In genomic region chr17:30388391-30388790, GRCm38 (mm10) we compare ENCODE assay signal across 20 mouse cellular contexts.
DNase-seq lines count a peak whose midpoint lies in the region; ATAC-seq lines count a peak whose summit lies in the region.
"Had no signal": no experiment of that assay in that cellular context is flagged by ENCODE, and none has a peak within 500 bp of the region (broad histone marks: within the 10 kb centered on the region; RNA-seq: fewer than 3 reads in every experiment).

No protein-coding gene starts in this region.

- 0 out of 2 replicates have a peak, but pooled peaks have one; percentile 10 for ATAC-seq in forebrain, embryonic 16.5 days
- no peak for ATAC-seq in hindbrain, embryonic 15.5 days (ENCODE audit: low FRiP score, low read depth)
- ATAC-seq in hindbrain, embryonic 11.5 days (ENCODE audit: low FRiP score): no peak
- ATAC-seq in midbrain, embryonic 14.5 days (ENCODE audit: low FRiP score, low TSS enrichment): no peak
- no peak for ATAC-seq in neural tube, embryonic 15.5 days (ENCODE audit: low FRiP score)
- ATAC-seq: CD4-positive, CD25-positive, alpha-beta regulatory T cell, adult 4 months; intestine, postnatal 0 days had no signal

- H3K27me3 ChIP-seq in forebrain, embryonic 16.5 days (replicated peaks; ENCODE audit: control insufficient read depth, insufficient read depth, low read length): no peaks in the 10 kb centered on the region
- H3K27me3 ChIP-seq in forebrain, embryonic 10.5 days (ENCODE audit: poor library complexity, severe bottlenecking): peaks cover 5% of the 10 kb centered on the region; the same call in 1 of the 2 replicates
- H3K27me3 ChIP-seq in hindbrain, embryonic 15.5 days: no peaks in the 10 kb centered on the region
- no peaks in the 10 kb centered on the region for H3K27me3 ChIP-seq in hindbrain, embryonic 11.5 days (ENCODE audit: control insufficient read depth, insufficient read depth, low read length)
- H3K27me3 ChIP-seq in midbrain, embryonic 14.5 days (ENCODE audit: control insufficient read depth, insufficient read depth, low read length): no peaks in the 10 kb centered on the region
- H3K27me3 ChIP-seq in midbrain, embryonic 10.5 days (ENCODE audit: low read depth, poor library complexity, severe bottlenecking): no peaks in the 10 kb centered on the region
- no peaks in the 10 kb centered on the region for H3K27me3 ChIP-seq in neural tube, embryonic 15.5 days (replicated peaks)
- H3K27me3 ChIP-seq: embryonic facial prominence, embryonic 13.5 days; limb, embryonic 12.5 days; liver, embryonic 15.5 days had no signal

- H3K36me3 ChIP-seq in forebrain, embryonic 16.5 days (ENCODE audit: control insufficient read depth, insufficient read depth): no peaks in the 10 kb centered on the region
- H3K36me3 ChIP-seq in forebrain, embryonic 10.5 days (replicated peaks): no peaks in the 10 kb centered on the region
- H3K36me3 ChIP-seq in hindbrain, embryonic 15.5 days: no peaks in the 10 kb centered on the region
- H3K36me3 ChIP-seq in hindbrain, embryonic 11.5 days (ENCODE audit: control insufficient read depth, insufficient read depth, low read length): no peaks in the 10 kb centered on the region
- H3K36me3 ChIP-seq in midbrain, embryonic 14.5 days (ENCODE audit: control insufficient read depth, insufficient read depth, low read length): no peaks in the 10 kb centered on the region
- no peaks in the 10 kb centered on the region for H3K36me3 ChIP-seq in midbrain, embryonic 10.5 days
- H3K36me3 ChIP-seq in neural tube, embryonic 15.5 days: no peaks in the 10 kb centered on the region
- H3K36me3 ChIP-seq: embryonic facial prominence, embryonic 13.5 days; limb, embryonic 12.5 days; liver, embryonic 15.5 days had no signal

- peaks cover 23% of the 10 kb centered on the region for H3K4me1 ChIP-seq in forebrain, embryonic 16.5 days (replicated peaks; ENCODE audit: control insufficient read depth, insufficient read depth, low read length)
- no peaks in the 10 kb centered on the region for H3K4me1 ChIP-seq in forebrain, embryonic 10.5 days
- peaks cover 18% of the 10 kb centered on the region for H3K4me1 ChIP-seq in hindbrain, embryonic 15.5 days (replicated peaks)
- no peaks in the 10 kb centered on the region for H3K4me1 ChIP-seq in hindbrain, embryonic 11.5 days (replicated peaks; ENCODE audit: control insufficient read depth, insufficient read depth, low read length)
- H3K4me1 ChIP-seq in midbrain, embryonic 14.5 days (ENCODE audit: control insufficient read depth, insufficient read depth, low read length): peaks cover 6% of the 10 kb centered on the region
- H3K4me1 ChIP-seq in midbrain, embryonic 10.5 days: no peaks in the 10 kb centered on the region
- peaks cover 26% of the 10 kb centered on the region for H3K4me1 ChIP-seq in neural tube, embryonic 15.5 days
- H3K4me1 ChIP-seq: embryonic facial prominence, embryonic 13.5 days; liver, embryonic 15.5 days had no signal

- H3K9ac ChIP-seq in forebrain, embryonic 16.5 days (replicated peaks; ENCODE audit: low read depth, low read length): no peak overlapping the region
- H3K9ac ChIP-seq in hindbrain, embryonic 15.5 days: no peak overlapping the region
- no peak overlapping the region for H3K9ac ChIP-seq in hindbrain, embryonic 11.5 days (ENCODE audit: low read depth, low read length)
- H3K9ac ChIP-seq in midbrain, embryonic 14.5 days (replicated peaks; ENCODE audit: low read length): no peak overlapping the region
- H3K9ac ChIP-seq in neural tube, embryonic 15.5 days (replicated peaks): no peak overlapping the region
- H3K9ac ChIP-seq: embryonic facial prominence, embryonic 13.5 days; limb, embryonic 12.5 days; liver, embryonic 15.5 days; lung, embryonic 14.5 days had no signal

- no peak overlapping the region for H3K4me3 ChIP-seq in forebrain, embryonic 16.5 days (replicated peaks; ENCODE audit: low read length)
- H3K4me3 ChIP-seq in forebrain, embryonic 10.5 days: no peak overlapping the region
- no peak overlapping the region for H3K4me3 ChIP-seq in hindbrain, embryonic 15.5 days
- no peak overlapping the region for H3K4me3 ChIP-seq in hindbrain, embryonic 11.5 days (ENCODE audit: low read depth, low read length)
- no peak overlapping the region for H3K4me3 ChIP-seq in midbrain, embryonic 14.5 days (replicated peaks; ENCODE audit: low read depth, low read length)
- H3K4me3 ChIP-seq in midbrain, embryonic 10.5 days: no peak overlapping the region
- no peak overlapping the region for H3K4me3 ChIP-seq in neural tube, embryonic 15.5 days (replicated peaks)
- H3K4me3 ChIP-seq: embryonic facial prominence, embryonic 13.5 days; limb, embryonic 12.5 days; liver, embryonic 15.5 days had no signal

- peak overlapping the region; percentile 79 for H3K27ac ChIP-seq in forebrain, embryonic 16.5 days (ENCODE audit: low read length)
- H3K27ac ChIP-seq in forebrain, embryonic 10.5 days: no peak overlapping the region
- peak overlapping the region; percentile 36; the same call in 1 of the 2 replicates for H3K27ac ChIP-seq in hindbrain, embryonic 15.5 days (replicated peaks)
- no peak overlapping the region for H3K27ac ChIP-seq in hindbrain, embryonic 11.5 days (ENCODE audit: low read depth, low read length)
- H3K27ac ChIP-seq in midbrain, embryonic 14.5 days (replicated peaks; ENCODE audit: low read depth, low read length): peak overlapping the region; percentile 55
- no peak overlapping the region for H3K27ac ChIP-seq in midbrain, embryonic 10.5 days (replicated peaks)
- H3K27ac ChIP-seq in neural tube, embryonic 15.5 days (replicated peaks): peak overlapping the region; percentile 51; the same call in 1 of the 2 replicates
- H3K27ac ChIP-seq: embryonic facial prominence, embryonic 13.5 days; limb, embryonic 12.5 days; liver, embryonic 15.5 days; stomach, postnatal 0 days had no signal

- WGBS in forebrain, embryonic 16.5 days: 54% methylated on average over 3 of the region's 3 CpGs
- 90% methylated on average over 3 of the region's 3 CpGs for WGBS in forebrain, embryonic 10.5 days
- 58% methylated on average over 3 of the region's 3 CpGs for WGBS in hindbrain, embryonic 15.5 days
- 87% methylated on average over 3 of the region's 3 CpGs for WGBS in hindbrain, embryonic 11.5 days
- WGBS in midbrain, embryonic 14.5 days: 69% methylated on average over 3 of the region's 3 CpGs
- 91% methylated on average over 3 of the region's 3 CpGs for WGBS in midbrain, embryonic 10.5 days
- 55% methylated on average over 3 of the region's 3 CpGs for WGBS in neural tube, embryonic 15.5 days

- H3K4me2 ChIP-seq in forebrain, embryonic 16.5 days (ENCODE audit: low read length): no peak overlapping the region
- H3K4me2 ChIP-seq in hindbrain, embryonic 15.5 days: no peak overlapping the region
- H3K4me2 ChIP-seq in hindbrain, embryonic 11.5 days (replicated peaks; ENCODE audit: low read depth, low read length): no peak overlapping the region
- H3K4me2 ChIP-seq in midbrain, embryonic 14.5 days (ENCODE audit: low read length): no peak overlapping the region
- H3K4me2 ChIP-seq in neural tube, embryonic 15.5 days: no peak overlapping the region
- H3K4me2 ChIP-seq: embryonic facial prominence, embryonic 13.5 days; limb, embryonic 12.5 days; liver, embryonic 15.5 days; lung, embryonic 14.5 days had no signal

- H3K9me3 ChIP-seq in forebrain, embryonic 16.5 days (ENCODE audit: control insufficient read depth, low read length): no peaks in the 10 kb centered on the region
- H3K9me3 ChIP-seq in forebrain, embryonic 10.5 days: no peaks in the 10 kb centered on the region
- no peaks in the 10 kb centered on the region for H3K9me3 ChIP-seq in hindbrain, embryonic 15.5 days
- no peaks in the 10 kb centered on the region for H3K9me3 ChIP-seq in hindbrain, embryonic 11.5 days (ENCODE audit: control insufficient read depth, low read length)
- no peaks in the 10 kb centered on the region for H3K9me3 ChIP-seq in midbrain, embryonic 14.5 days (ENCODE audit: control insufficient read depth, low read length)
- H3K9me3 ChIP-seq in midbrain, embryonic 10.5 days (replicated peaks): no peaks in the 10 kb centered on the region
- no peaks in the 10 kb centered on the region for H3K9me3 ChIP-seq in neural tube, embryonic 15.5 days (replicated peaks)
- H3K9me3 ChIP-seq: embryonic facial prominence, embryonic 13.5 days; limb, embryonic 12.5 days; liver, embryonic 15.5 days had no signal

- no peak for DNase-seq in forebrain, embryonic 10.5 days (ENCODE audit: extremely low spot score, low spot score)
- no peak for DNase-seq in hindbrain, embryonic 11.5 days (ENCODE audit: low spot score)
- DNase-seq in midbrain, embryonic 14.5 days: no peak
- DNase-seq in midbrain, embryonic 10.5 days (ENCODE audit: low spot score): no peak
- DNase-seq: adrenal gland, postnatal 14 days; gastrocnemius, postnatal 10 days; kidney, adult 9 months; kidney, postnatal 10 days; thymus, adult 18-20 months; thymus, postnatal 36 days had no signal

Comparison
In these comparisons a context has a peak if more than half of its experiments do, and no peak if none do; other contexts are left out.
1. H3K27ac ChIP-seq: peak in forebrain, embryonic 16.5 days (single experiment), hindbrain, embryonic 15.5 days (single experiment), midbrain, embryonic 14.5 days (single experiment) and neural tube, embryonic 15.5 days (single experiment); none in forebrain, embryonic 10.5 days (single experiment), hindbrain, embryonic 11.5 days (single experiment) and midbrain, embryonic 10.5 days (single experiment).